Mouse (Mus musculus) lung, embryonic 14.5 days (tissue): Measurements from ENCODE around the gene Ctsll3. TPM values are rescaled to one million over a fixed set of nuclear protein-coding genes. Genes with fewer than 3 reads are reported as not detected.

Experiments used
- ATAC-seq: fragments of 200-750 bp; cut with Nextera tagmentation; 2 replicates; pipeline ENCODE4 v1.8.0; 2017; ENCODE audit warnings: mild to moderate bottlenecking, moderate TSS enrichment, moderate library complexity; ENCODE audit not compliant: insufficient read depth
- DNase-seq: peaks from one replicate; pipeline ENCODE4 v3.0.0-alpha.2; 2015
- H3K27ac ChIP-seq: fragments of 300-500 bp; sonication (generic); 2 replicates; pipeline ENCODE4 v1.5.1; 2014; ENCODE audit warnings: low read depth, mild to moderate bottlenecking, moderate library complexity
- H3K27me3 ChIP-seq: fragments of 300-500 bp; sonication (generic); 2 replicates; pipeline ENCODE4 v1.6.1; 2014; ENCODE audit warnings: low read length, control low read depth; ENCODE audit not compliant: insufficient read depth
- H3K36me3 ChIP-seq: fragments of 300-500 bp; sonication (generic); 2 replicates; pipeline ENCODE4 v1.6.1; 2014; ENCODE audit warnings: control low read depth; ENCODE audit not compliant: insufficient read depth
- H3K4me1 ChIP-seq: fragments of 300-500 bp; sonication (generic); 2 replicates; pipeline ENCODE4 v1.6.1; 2014; ENCODE audit warnings: antibody characterized with exemption, control low read depth; ENCODE audit not compliant: insufficient read depth
- H3K4me2 ChIP-seq: fragments of 300-500 bp; sonication (generic); 2 replicates; pipeline ENCODE4 v1.6.1; 2014; ENCODE audit warnings: mild to moderate bottlenecking
- H3K4me3 ChIP-seq: fragments of 300-500 bp; sonication (generic); 2 replicates; pipeline ENCODE4 v1.5.1; 2014; ENCODE audit warnings: low read depth, low read length
- H3K9ac ChIP-seq: fragments of 300-500 bp; sonication (generic); 2 replicates; pipeline ENCODE4 v1.6.1; 2014
- H3K9me3 ChIP-seq: fragments of 300-500 bp; sonication (generic); 2 replicates; pipeline ENCODE4 v1.6.1; 2016; ENCODE audit warnings: low read depth, low read length, control low read depth
- CTCF ChIP-seq: IDR thresholded peaks from 2 replicates; pipeline ENCODE4 v1.5.1; 2016; ENCODE audit warnings: antibody characterized with exemption, low read depth
- WGBS: fragments of 180-500 bp; shearing (Covaris S2); extraction: QIAGEN DNeasy Blood & Tissue Kit; methylation state at CpG from one replicate; pipeline ENCODE4 v1.1.7; 2014; 5-methylcytosine and 5-hydroxymethylcytosine counted together
- polyA plus RNA-seq: library from polyadenylated mRNA; unstranded; fragments of >200 nt; fragmentation: Nextera tagmentation; extraction: Ambion mirVana; gene quantifications from 2 replicates; pipeline ENCODE4 v1.2.1, GENCODE M21; 2014

Gene Ctsll3
- polyA plus RNA-seq: not detected in 2 replicates

- ATAC-seq (no peak), DNase-seq (no peak)
- no peak for TF ChIP-seq CTCF
- Histone ChIP-seq H3K4me3 (no peak within 1 kb of the TSS), H3K27ac (no peak within 1 kb of the TSS), H3K36me3 (no peaks in the 10 kb centered on the region), H3K4me1 (no peaks in the 10 kb centered on the region), H3K9me3 (no peaks in the 10 kb centered on the region), H3K27me3 (no peaks in the 10 kb centered on the region), H3K4me2 (no peak within 1 kb of the TSS), H3K9ac (no peak within 1 kb of the TSS)
- 58% methylated on average over 1 of the region's 1 CpGs for WGBS
These were observed at the start of gene Ctsll3 for GRCm38 (mm10) chr13:60802749-60803148. Gene Ctsll3 (minus strand): TSS chr13:60802849.

- DNase-seq (peak; percentile 43), ATAC-seq (no peak; the same call in 1 of the 2 replicates)
- 73% methylated on average over 4 of the region's 4 CpGs for WGBS
- Histone ChIP-seq H3K9me3 (no peaks in the 10 kb centered on the region), H3K4me2 (no peak overlapping the region), H3K36me3 (no peaks in the 10 kb centered on the region), H3K27ac (0 out of 2 replicates have a peak overlapping the region, but pooled peaks have one; percentile 30), H3K9ac (no peak overlapping the region), H3K27me3 (no peaks in the 10 kb centered on the region), H3K4me1 (no peaks in the 10 kb centered on the region), H3K4me3 (no peak overlapping the region)
- TF ChIP-seq CTCF: no peak
These were observed 45.8 kb upstream of the Ctsll3 start for GRCm38 (mm10) chr13:60848241-60849120.

- TF ChIP-seq CTCF: no peak
- Histone ChIP-seq H3K4me2 (no peak overlapping the region), H3K9ac (no peak overlapping the region), H3K36me3 (no peaks in the 10 kb centered on the region), H3K27ac (no peak overlapping the region), H3K27me3 (no peaks in the 10 kb centered on the region), H3K9me3 (no peaks in the 10 kb centered on the region), H3K4me3 (no peak overlapping the region), H3K4me1 (no peaks in the 10 kb centered on the region)
- DNase-seq (no peak), ATAC-seq (no peak)
- 73% methylated on average over 8 of the region's 8 CpGs for WGBS
These were observed 40.5 kb upstream of the Ctsll3 start for GRCm38 (mm10) chr13:60843153-60843552.

- Histone ChIP-seq H3K4me2 (no peak overlapping the region), H3K9ac (no peak overlapping the region), H3K9me3 (no peaks in the 10 kb centered on the region), H3K27me3 (no peaks in the 10 kb centered on the region), H3K27ac (no peak overlapping the region), H3K4me3 (no peak overlapping the region), H3K36me3 (no peaks in the 10 kb centered on the region), H3K4me1 (no peaks in the 10 kb centered on the region)
- ATAC-seq (no peak), DNase-seq (no peak)
- TF ChIP-seq CTCF: no peak
- 73% methylated on average over 6 of the region's 6 CpGs for WGBS
These were observed 40.1 kb upstream of the Ctsll3 start for GRCm38 (mm10) chr13:60842703-60843102.

GRCm38 (mm10) chr13:60839353-60839902 is 36.8 kb upstream of the Ctsll3 start:
- H3K36me3 ChIP-seq: no peaks in the 10 kb centered on the region
- TF ChIP-seq CTCF: no peak
- no peak overlapping the region for H3K27ac ChIP-seq
- DNase-seq: no peak
- WGBS: 60% methylated on average over 2 of the region's 2 CpGs
- no peak overlapping the region for H3K4me2 ChIP-seq
- no peak overlapping the region for H3K4me3 ChIP-seq
- ATAC-seq: no peak
- H3K9me3 ChIP-seq: no peaks in the 10 kb centered on the region
- no peaks in the 10 kb centered on the region for H3K4me1 ChIP-seq
- no peak overlapping the region for H3K9ac ChIP-seq
- H3K27me3 ChIP-seq: no peaks in the 10 kb centered on the region

GRCm38 (mm10) chr13:60826052-60826451 is 23.4 kb upstream of the Ctsll3 start:
- ATAC-seq: no peak
- H3K4me3 ChIP-seq: no peak overlapping the region
- TF ChIP-seq CTCF: peak; percentile 47
- 51% methylated on average over 3 of the region's 3 CpGs for whole genome bisulfite sequencing
- H3K27me3 ChIP-seq: no peaks in the 10 kb centered on the region
- no peaks in the 10 kb centered on the region for H3K9me3 ChIP-seq
- DNase-seq: peak; percentile 9
- H3K4me1 ChIP-seq: no peaks in the 10 kb centered on the region
- no peak overlapping the region for H3K27ac ChIP-seq
- H3K36me3 ChIP-seq: no peaks in the 10 kb centered on the region
- no peak overlapping the region for H3K9ac ChIP-seq
- no peak overlapping the region for H3K4me2 ChIP-seq

- H3K27ac ChIP-seq: no peak overlapping the region
- 64% methylated on average over 3 of the region's 3 CpGs for WGBS
- H3K4me3 ChIP-seq: no peak overlapping the region
- H3K9ac ChIP-seq: no peak overlapping the region
- no peaks in the 10 kb centered on the region for H3K36me3 ChIP-seq
- no peaks in the 10 kb centered on the region for H3K9me3 ChIP-seq
- DNase-seq (no peak), ATAC-seq (no peak)
- H3K4me2 ChIP-seq: no peak overlapping the region
- no peaks in the 10 kb centered on the region for H3K27me3 ChIP-seq
- H3K4me1 ChIP-seq: no peaks in the 10 kb centered on the region
- no peak for TF ChIP-seq CTCF
These were observed 18.0 kb upstream of the Ctsll3 start for GRCm38 (mm10) chr13:60820486-60821175.
